Mouse (Mus musculus) embryo, embryonic 10.5 days (tissue): Measurements from ENCODE around the gene Fetub.

Experiments used
- DNase-seq: peaks from one replicate; pipeline ENCODE4 v3.0.0-alpha.2; 2015; ENCODE audit warnings: low spot score

The Fetub gene

DNA sequence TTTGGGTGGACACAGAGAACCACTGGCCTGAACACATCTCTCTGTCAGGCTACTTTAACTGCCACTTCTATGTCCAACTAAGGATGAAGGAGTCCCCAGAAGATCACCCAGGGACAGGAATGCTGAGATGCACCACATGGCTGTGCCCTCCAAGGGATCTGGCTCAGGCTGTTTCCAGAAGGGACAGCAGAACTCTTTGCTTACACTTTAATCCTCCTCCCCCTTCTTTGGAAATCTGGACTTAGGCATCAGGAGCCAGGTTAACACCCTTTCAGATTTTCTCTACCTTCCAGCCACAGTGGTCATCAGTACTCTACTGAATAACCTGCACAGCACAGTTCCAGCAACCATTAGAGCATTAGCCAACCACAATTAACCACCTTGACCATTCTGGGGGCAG is 45.2 kb downstream of the Fetub start:
- DNase-seq, result no peak

DNA sequence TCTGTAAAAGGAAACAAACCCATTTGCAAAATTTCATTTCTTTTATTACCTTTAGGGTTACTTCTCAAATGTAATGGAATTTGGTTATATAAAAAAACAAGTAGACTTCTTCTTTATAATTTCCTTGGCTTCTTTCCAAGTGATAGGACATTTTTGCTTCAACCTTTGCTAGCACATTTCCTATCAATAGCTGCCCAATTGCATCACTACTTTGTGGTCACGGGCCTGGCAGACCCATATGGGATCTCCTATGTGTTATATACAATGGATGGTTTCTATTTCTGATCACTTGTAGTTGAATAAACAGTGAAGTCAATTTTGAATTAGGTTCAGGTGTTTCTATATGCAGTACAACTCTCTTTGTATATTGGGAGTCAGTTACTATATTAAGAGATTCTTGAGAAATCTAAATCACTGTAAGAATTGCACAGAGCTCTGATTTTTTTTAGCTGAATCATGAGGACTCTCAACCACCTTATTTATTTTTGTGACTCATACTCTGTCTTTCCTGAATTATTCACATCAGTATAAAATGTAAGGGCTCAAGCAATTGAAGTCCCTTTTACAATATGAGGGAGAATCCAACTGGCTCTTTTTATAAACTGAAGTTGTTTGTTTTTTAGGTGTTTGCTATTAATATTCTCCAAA is 49.4 kb downstream of the Fetub start:
- DNase-seq, result no peak
